Mouse (Mus musculus) thymus, adult 2 months (tissue): ENCODE results near the gene BC051019.

Experiments used
- CTCF ChIP-seq: fragments of 200-500 bp; IDR thresholded peaks from 2 replicates; pipeline ENCODE4 v1.5.1; 2012; ENCODE audit warnings: mild to moderate bottlenecking, control low read depth, low read length, moderate library complexity, borderline replicate concordance; ENCODE audit not compliant: control insufficient read depth, poor library complexity, insufficient read depth; ENCODE audit errors: extremely low read depth
- POLR2A ChIP-seq: fragments of 200-500 bp; IDR thresholded peaks from 2 replicates; pipeline ENCODE4 v1.6.1; 2012; ENCODE audit warnings: mild to moderate bottlenecking, low read length, control low read depth, moderate library complexity; ENCODE audit not compliant: control insufficient read depth, poor library complexity, insufficient read depth; ENCODE audit errors: extremely low read depth

DNA sequence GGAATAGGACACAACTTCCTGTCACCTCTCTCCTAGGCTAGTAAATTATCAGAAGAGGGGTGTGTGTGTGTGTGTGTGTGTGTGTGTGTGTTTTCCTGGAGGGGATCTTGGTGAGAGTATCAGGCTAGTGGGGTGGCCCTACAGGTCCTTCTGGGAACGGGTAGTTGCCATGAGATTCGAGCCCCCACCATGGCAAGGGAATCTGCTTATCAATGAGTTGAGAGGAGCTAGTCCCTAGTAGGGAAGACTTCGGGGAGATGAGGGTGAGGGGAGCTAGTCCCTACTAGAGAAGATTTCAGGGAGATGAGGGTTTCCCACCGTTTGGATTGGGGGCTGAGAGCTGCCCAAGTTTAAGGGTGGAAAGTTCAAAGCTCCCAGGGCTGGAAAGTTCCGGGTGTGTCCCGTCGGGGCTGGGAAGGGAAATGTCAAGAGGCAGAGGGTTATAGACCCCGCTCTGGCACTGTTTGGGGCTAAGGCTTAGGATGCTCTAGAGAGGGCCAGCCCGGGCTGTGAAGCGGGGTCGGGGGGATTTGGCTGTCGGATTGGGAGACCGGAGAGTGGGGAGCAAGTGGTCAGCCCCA is 27.9 kb upstream of the BC051019 start:
- no peak for TF ChIP-seq POLR2A
- no peak for TF ChIP-seq CTCF
